Comparison of ENCODE assay signal across 20 mouse cellular contexts in the genomic region with DNA sequence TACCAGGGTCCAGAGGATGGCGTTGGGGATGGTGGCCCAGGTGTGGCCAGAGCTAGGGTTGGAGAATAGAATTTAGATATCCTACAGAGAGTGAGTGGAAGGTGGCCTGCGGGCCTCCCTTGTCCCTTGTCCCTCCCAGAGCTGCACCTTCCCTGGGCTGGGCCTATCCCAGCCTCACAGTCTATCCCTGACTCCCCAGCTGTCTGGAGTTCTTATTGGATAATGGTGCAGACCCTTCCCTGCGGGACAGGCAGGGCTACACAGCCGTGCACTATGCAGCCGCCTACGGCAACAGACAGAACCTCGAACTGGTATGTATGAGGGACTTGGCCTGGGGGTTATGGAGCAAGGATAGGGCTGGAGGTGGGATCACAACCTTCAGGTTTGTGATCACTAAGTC. TPM values are rescaled to one million over a fixed set of nuclear protein-coding genes. Genes with fewer than 3 reads are reported as not detected.
A peak's percentile ranks its signal among the peaks of the same experiment; 100 is the strongest.
DNase-seq lines count a peak whose midpoint lies in the region; ATAC-seq and TF ChIP-seq lines count a peak whose summit lies in the region.
"Had no signal": no experiment of that assay in that cellular context is flagged by ENCODE, and none has a peak within 500 bp of the region (broad histone marks: within the 10 kb centered on the region; RNA-seq: fewer than 3 reads in every experiment).

No protein-coding gene starts in this region.

- 93% methylated on average over 7 of the region's 7 CpGs for WGBS in hindbrain, embryonic 11.5 days
- WGBS in hindbrain, embryonic 12.5 days = 95% methylated on average over 7 of the region's 7 CpGs
- 82% methylated on average over 7 of the region's 7 CpGs for WGBS in lung, embryonic 14.5 days
- WGBS in lung, adult 2 months = 93% methylated on average over 7 of the region's 7 CpGs
- WGBS in hindbrain, postnatal 0 days = 90% methylated on average over 7 of the region's 7 CpGs
- 89% methylated on average over 7 of the region's 7 CpGs for WGBS in limb, embryonic 12.5 days

- no peak overlapping the region for H3K9ac ChIP-seq in hindbrain, embryonic 11.5 days (ENCODE audit: low read depth, low read length)
- H3K9ac ChIP-seq in hindbrain, embryonic 12.5 days = no peak overlapping the region
- no peak overlapping the region for H3K9ac ChIP-seq in lung, embryonic 14.5 days
- no peak overlapping the region for H3K9ac ChIP-seq in hindbrain, postnatal 0 days (replicated peaks; ENCODE audit: low read length)
- H3K9ac ChIP-seq in limb, embryonic 12.5 days (replicated peaks) = no peak overlapping the region
- H3K9ac ChIP-seq: forebrain, embryonic 12.5 days; heart, embryonic 13.5 days; intestine, embryonic 15.5 days had no signal

- TF ChIP-seq POLR2A in lung, adult 2 months (IDR thresholded peaks at IDR 0.05; ENCODE audit: borderline replicate concordance, extremely low read depth, low read depth, low read length) = no peak

- no peak overlapping the region for H3K27ac ChIP-seq in hindbrain, embryonic 11.5 days (ENCODE audit: low read depth, low read length)
- no peak overlapping the region for H3K27ac ChIP-seq in hindbrain, embryonic 12.5 days
- no peak overlapping the region for H3K27ac ChIP-seq in lung, embryonic 14.5 days (ENCODE audit: low read depth)
- H3K27ac ChIP-seq in hindbrain, postnatal 0 days = no peak overlapping the region
- no peak overlapping the region for H3K27ac ChIP-seq in limb, embryonic 12.5 days
- H3K27ac ChIP-seq: forebrain, embryonic 12.5 days; heart, embryonic 13.5 days; intestine, embryonic 15.5 days had no signal

- no peaks in the 10 kb centered on the region for H3K4me1 ChIP-seq in hindbrain, embryonic 11.5 days (replicated peaks; ENCODE audit: control insufficient read depth, insufficient read depth, low read length)
- no peaks in the 10 kb centered on the region for H3K4me1 ChIP-seq in hindbrain, embryonic 12.5 days
- H3K4me1 ChIP-seq in lung, embryonic 14.5 days (ENCODE audit: insufficient read depth) = no peaks in the 10 kb centered on the region
- no peaks in the 10 kb centered on the region for H3K4me1 ChIP-seq in lung, adult 2 months (ENCODE audit: control insufficient read depth, insufficient read depth, low read length)
- H3K4me1 ChIP-seq in hindbrain, postnatal 0 days (ENCODE audit: insufficient read depth, low read length) = no peaks in the 10 kb centered on the region
- H3K4me1 ChIP-seq in limb, embryonic 12.5 days (replicated peaks) = no peaks in the 10 kb centered on the region
- H3K4me1 ChIP-seq: forebrain, embryonic 12.5 days; intestine, embryonic 15.5 days had no signal

- H3K4me2 ChIP-seq in hindbrain, embryonic 11.5 days (replicated peaks; ENCODE audit: low read depth, low read length) = no peak overlapping the region
- no peak overlapping the region for H3K4me2 ChIP-seq in hindbrain, embryonic 12.5 days (replicated peaks)
- no peak overlapping the region for H3K4me2 ChIP-seq in lung, embryonic 14.5 days
- H3K4me2 ChIP-seq in hindbrain, postnatal 0 days (ENCODE audit: low read depth, low read length) = no peak overlapping the region
- no peak overlapping the region for H3K4me2 ChIP-seq in limb, embryonic 12.5 days
- H3K4me2 ChIP-seq: forebrain, embryonic 12.5 days; heart, embryonic 13.5 days; intestine, embryonic 15.5 days had no signal

- no peak for DNase-seq in hindbrain, embryonic 11.5 days (ENCODE audit: low spot score)
- DNase-seq in lung, embryonic 14.5 days = no peak
- no peak for DNase-seq in lung, adult 2 months
- no peak for DNase-seq in hindbrain, postnatal 0 days (ENCODE audit: low spot score)
- no peak for DNase-seq in thymus, adult 18-20 months
- DNase-seq: adrenal gland, adult 2 months; adrenal gland, postnatal 25 days; cerebellum, adult 18-20 months; cerebellum, adult 9-11 months; cerebellum, postnatal 36 days; gastrocnemius, postnatal 36 days; heart, adult 11 months; heart, postnatal 36 days had no signal

- 0 out of 2 replicates have a peak, but pooled peaks have one; percentile 25 for ATAC-seq in hindbrain, embryonic 11.5 days (ENCODE audit: low FRiP score)
- no peak for ATAC-seq in hindbrain, embryonic 12.5 days (ENCODE audit: low FRiP score)
- ATAC-seq in lung, embryonic 14.5 days (ENCODE audit: insufficient read depth) = peak; percentile 37
- ATAC-seq in hindbrain, postnatal 0 days = 0 out of 2 replicates have a peak, but pooled peaks have one; percentile 6
- 0 out of 2 replicates have a peak, but pooled peaks have one; percentile 53 for ATAC-seq in limb, embryonic 12.5 days (ENCODE audit: insufficient number of reproducible peaks, insufficient read depth, low FRiP score, low TSS enrichment, low read depth)
- ATAC-seq: intestine, embryonic 15.5 days had no signal

- peaks cover 38% of the 10 kb centered on the region for H3K36me3 ChIP-seq in hindbrain, embryonic 11.5 days (ENCODE audit: control insufficient read depth, insufficient read depth, low read length)
- H3K36me3 ChIP-seq in hindbrain, embryonic 12.5 days = peaks cover 98% of the 10 kb centered on the region
- H3K36me3 ChIP-seq in lung, embryonic 14.5 days (ENCODE audit: insufficient read depth) = peaks cover 98% of the 10 kb centered on the region
- H3K36me3 ChIP-seq in hindbrain, postnatal 0 days (ENCODE audit: insufficient read depth, low read length) = peaks cover 91% of the 10 kb centered on the region
- H3K36me3 ChIP-seq in limb, embryonic 12.5 days = peaks cover 99% of the 10 kb centered on the region

- no peak for TF ChIP-seq CTCF in lung, embryonic 14.5 days (IDR thresholded peaks at IDR 0.05; ENCODE audit: low read depth)
- TF ChIP-seq CTCF in lung, adult 2 months (IDR thresholded peaks at IDR 0.05; ENCODE audit: insufficient read depth, low read length) = no peak
- TF ChIP-seq CTCF in hindbrain, postnatal 0 days (IDR thresholded peaks at IDR 0.05; ENCODE audit: low read depth) = no peak

- H3K9me3 ChIP-seq in hindbrain, embryonic 11.5 days (ENCODE audit: control insufficient read depth, low read length) = no peaks in the 10 kb centered on the region
- H3K9me3 ChIP-seq in hindbrain, embryonic 12.5 days (replicated peaks) = no peaks in the 10 kb centered on the region
- H3K9me3 ChIP-seq in lung, embryonic 14.5 days (ENCODE audit: low read depth, low read length) = no peaks in the 10 kb centered on the region
- no peaks in the 10 kb centered on the region for H3K9me3 ChIP-seq in hindbrain, postnatal 0 days (ENCODE audit: low read length)
- no peaks in the 10 kb centered on the region for H3K9me3 ChIP-seq in limb, embryonic 12.5 days
- H3K9me3 ChIP-seq: forebrain, embryonic 12.5 days; heart, embryonic 13.5 days; intestine, embryonic 15.5 days had no signal

- no peaks in the 10 kb centered on the region for H3K27me3 ChIP-seq in hindbrain, embryonic 11.5 days (ENCODE audit: control insufficient read depth, insufficient read depth, low read length)
- H3K27me3 ChIP-seq in hindbrain, embryonic 12.5 days = no peaks in the 10 kb centered on the region
- no peaks in the 10 kb centered on the region for H3K27me3 ChIP-seq in lung, embryonic 14.5 days (ENCODE audit: insufficient read depth, low read length)
- H3K27me3 ChIP-seq in hindbrain, postnatal 0 days (ENCODE audit: insufficient read depth, low read length) = no peaks in the 10 kb centered on the region
- no peaks in the 10 kb centered on the region for H3K27me3 ChIP-seq in limb, embryonic 12.5 days
- H3K27me3 ChIP-seq: forebrain, embryonic 12.5 days; heart, embryonic 13.5 days; intestine, embryonic 15.5 days had no signal

- no peak overlapping the region for H3K4me3 ChIP-seq in hindbrain, embryonic 11.5 days (ENCODE audit: low read depth, low read length)
- H3K4me3 ChIP-seq in hindbrain, embryonic 12.5 days = no peak overlapping the region
- H3K4me3 ChIP-seq in lung, embryonic 14.5 days (ENCODE audit: low read depth, low read length) = no peak overlapping the region
- no peak overlapping the region for H3K4me3 ChIP-seq in lung, adult 2 months (replicated peaks; ENCODE audit: extremely low read depth, low read depth, low read length)
- H3K4me3 ChIP-seq in hindbrain, postnatal 0 days (ENCODE audit: low read length) = no peak overlapping the region
- H3K4me3 ChIP-seq in limb, embryonic 12.5 days (replicated peaks) = no peak overlapping the region
- H3K4me3 ChIP-seq: forebrain, embryonic 12.5 days; heart, embryonic 13.5 days; intestine, embryonic 15.5 days had no signal

RNA-seq across cellular contexts. Expression of gene Ankrd52, which starts 9.0 kb away (rescaled TPM):
- polyA plus RNA-seq in hindbrain, embryonic 11.5 days (2014; fragmentation: Nextera tagmentation; extraction: Ambion mirVana) = 9.5 and 12.3 TPM in 2 replicates
- 13.6 and 13.7 TPM in 2 replicates for polyA plus RNA-seq in hindbrain, embryonic 12.5 days (2016; fragmentation: Nextera tagmentation; extraction: Ambion mirVana)
- 15.8 and 17.0 TPM in 2 replicates for polyA plus RNA-seq in lung, embryonic 14.5 days (2014; fragmentation: Nextera tagmentation; extraction: Ambion mirVana)
- polyA plus RNA-seq in lung, adult 2 months (2012; rRNA removed) = 24.5 and 31.6 TPM in 2 replicates
- total RNA-seq in hindbrain, postnatal 0 days (2014; rRNA removed) = 38.8 and 39.5 TPM in 2 replicates
- 9.1 and 10.6 TPM in 2 replicates for polyA plus RNA-seq in hindbrain, postnatal 0 days (2015; fragmentation: Nextera tagmentation; extraction: Ambion mirVana)
- 13.5 and 14.8 TPM in 2 replicates for polyA plus RNA-seq in limb, embryonic 12.5 days (2016; fragmentation: Nextera tagmentation; extraction: Ambion mirVana)

RNA-seq across cellular contexts. Expression of gene Slc39a5, which starts 15.1 kb away (rescaled TPM):
- polyA plus RNA-seq in hindbrain, embryonic 11.5 days (2014; fragmentation: Nextera tagmentation; extraction: Ambion mirVana) = not detected in 2 replicates
- polyA plus RNA-seq in hindbrain, embryonic 12.5 days (2016; fragmentation: Nextera tagmentation; extraction: Ambion mirVana) = 0.43 TPM in 1 of 2 replicates, not detected in the other
- polyA plus RNA-seq in lung, embryonic 14.5 days (2014; fragmentation: Nextera tagmentation; extraction: Ambion mirVana) = 0.18 TPM in 1 of 2 replicates, not detected in the other
- polyA plus RNA-seq in lung, adult 2 months (2012; rRNA removed) = 0.42 TPM in 1 of 2 replicates, not detected in the other
- 0.58 and 2.3 TPM in 2 replicates for total RNA-seq in hindbrain, postnatal 0 days (2014; rRNA removed)
- 0.55 and 0.66 TPM in 2 replicates for polyA plus RNA-seq in hindbrain, postnatal 0 days (2015; fragmentation: Nextera tagmentation; extraction: Ambion mirVana)
- not detected in 2 replicates for polyA plus RNA-seq in limb, embryonic 12.5 days (2016; fragmentation: Nextera tagmentation; extraction: Ambion mirVana)
- total RNA-seq: adrenal gland, adult 2 months; adrenal gland, postnatal 25 days; gastrocnemius, adult 8-10 months; gastrocnemius, postnatal 36 days; heart, postnatal 36 days had no signal
- polyA plus RNA-seq: adrenal gland, adult 2 months; forebrain, embryonic 12.5 days; heart, postnatal 0 days had no signal

RNA-seq across cellular contexts. Expression of gene Coq10a, which starts 17.1 kb away (rescaled TPM):
- 23.8 and 24.5 TPM in 2 replicates for polyA plus RNA-seq in hindbrain, embryonic 11.5 days (2014; fragmentation: Nextera tagmentation; extraction: Ambion mirVana)
- 31.7 and 32.8 TPM in 2 replicates for polyA plus RNA-seq in hindbrain, embryonic 12.5 days (2016; fragmentation: Nextera tagmentation; extraction: Ambion mirVana)
- polyA plus RNA-seq in lung, embryonic 14.5 days (2014; fragmentation: Nextera tagmentation; extraction: Ambion mirVana) = 12.8 and 14.5 TPM in 2 replicates
- polyA plus RNA-seq in lung, adult 2 months (2012; rRNA removed) = 28.9 and 48.7 TPM in 2 replicates
- total RNA-seq in hindbrain, postnatal 0 days (2014; rRNA removed) = 26.9 and 42.1 TPM in 2 replicates
- polyA plus RNA-seq in hindbrain, postnatal 0 days (2015; fragmentation: Nextera tagmentation; extraction: Ambion mirVana) = 50.8 and 52.1 TPM in 2 replicates
- 15.5 and 15.8 TPM in 2 replicates for polyA plus RNA-seq in limb, embryonic 12.5 days (2016; fragmentation: Nextera tagmentation; extraction: Ambion mirVana)

RNA-seq across cellular contexts. Expression of gene Nabp2, which starts 25.4 kb away (rescaled TPM):
- polyA plus RNA-seq in hindbrain, embryonic 11.5 days (2014; fragmentation: Nextera tagmentation; extraction: Ambion mirVana) = 125 and 130 TPM in 2 replicates
- 102 and 104 TPM in 2 replicates for polyA plus RNA-seq in hindbrain, embryonic 12.5 days (2016; fragmentation: Nextera tagmentation; extraction: Ambion mirVana)
- polyA plus RNA-seq in lung, embryonic 14.5 days (2014; fragmentation: Nextera tagmentation; extraction: Ambion mirVana) = 77.1 and 83.1 TPM in 2 replicates
- polyA plus RNA-seq in lung, adult 2 months (2012; rRNA removed) = 22.1 and 23.4 TPM in 2 replicates
- 73.9 and 98.9 TPM in 2 replicates for total RNA-seq in hindbrain, postnatal 0 days (2014; rRNA removed)
- polyA plus RNA-seq in hindbrain, postnatal 0 days (2015; fragmentation: Nextera tagmentation; extraction: Ambion mirVana) = 135 and 140 TPM in 2 replicates
- polyA plus RNA-seq in limb, embryonic 12.5 days (2016; fragmentation: Nextera tagmentation; extraction: Ambion mirVana) = 65.1 and 65.2 TPM in 2 replicates

RNA-seq across cellular contexts. Expression of gene Rnf41, which starts 25.6 kb away (rescaled TPM):
- polyA plus RNA-seq in hindbrain, embryonic 11.5 days (2014; fragmentation: Nextera tagmentation; extraction: Ambion mirVana) = 44.2 and 44.7 TPM in 2 replicates
- polyA plus RNA-seq in hindbrain, embryonic 12.5 days (2016; fragmentation: Nextera tagmentation; extraction: Ambion mirVana) = 60.8 and 61.4 TPM in 2 replicates
- polyA plus RNA-seq in lung, embryonic 14.5 days (2014; fragmentation: Nextera tagmentation; extraction: Ambion mirVana) = 32.8 and 33.5 TPM in 2 replicates
- polyA plus RNA-seq in lung, adult 2 months (2012; rRNA removed) = 24.4 and 25.5 TPM in 2 replicates
- total RNA-seq in hindbrain, postnatal 0 days (2014; rRNA removed) = 98.1 and 105 TPM in 2 replicates
- polyA plus RNA-seq in hindbrain, postnatal 0 days (2015; fragmentation: Nextera tagmentation; extraction: Ambion mirVana) = 75.8 and 76.3 TPM in 2 replicates
- 42.5 TPM in 2 replicates for polyA plus RNA-seq in limb, embryonic 12.5 days (2016; fragmentation: Nextera tagmentation; extraction: Ambion mirVana)
